Mouse (Mus musculus): ENCODE measurements around the gene Tmem97.

Gene Tmem97

DNA sequence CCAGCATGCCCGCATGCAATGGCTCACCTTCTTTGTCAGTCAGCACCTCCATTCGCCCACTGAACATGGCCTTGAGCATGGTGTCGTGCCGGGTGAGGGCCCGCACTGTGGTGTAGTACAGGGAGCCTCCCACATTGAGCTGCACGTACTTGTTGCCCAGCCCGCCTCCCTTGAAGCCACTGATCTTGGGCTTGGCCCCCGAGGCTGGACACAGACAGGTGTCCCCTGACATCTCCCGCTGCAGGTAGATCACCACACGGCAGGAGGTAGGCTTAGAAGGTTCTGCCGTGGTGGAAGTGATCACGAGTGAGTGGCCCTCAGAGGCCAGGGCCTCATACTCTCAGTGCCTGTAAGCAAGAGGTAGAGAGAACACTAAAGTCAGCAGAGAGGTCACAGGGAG, 20.6 kb downstream of the Tmem97 start:
- no peak overlapping the region for H3K4me3 ChIP-seq (replicated peaks; ENCODE audit: low read length)
- H3K4me1 ChIP-seq (replicated peaks; ENCODE audit: low read depth, low read length), result peaks cover 42% of the 10 kb centered on the region
- H3K27me3 ChIP-seq (ENCODE audit: insufficient read depth, low read length), result no peaks in the 10 kb centered on the region
- H3K36me3 ChIP-seq (ENCODE audit: insufficient read depth, low read length), result peaks cover 70% of the 10 kb centered on the region
- no peaks in the 10 kb centered on the region for H3K9me3 ChIP-seq (ENCODE audit: low read length)
- TF ChIP-seq POU5F1 (IDR thresholded peaks at IDR 0.05; ENCODE audit: borderline replicate concordance, low read length) (no peak), NANOG (IDR thresholded peaks at IDR 0.05; ENCODE audit: borderline replicate concordance, low read length) (no peak), CTCF (conservative IDR thresholded peaks at IDR 0.05; ENCODE audit: low read length) (no peak)

DNA sequence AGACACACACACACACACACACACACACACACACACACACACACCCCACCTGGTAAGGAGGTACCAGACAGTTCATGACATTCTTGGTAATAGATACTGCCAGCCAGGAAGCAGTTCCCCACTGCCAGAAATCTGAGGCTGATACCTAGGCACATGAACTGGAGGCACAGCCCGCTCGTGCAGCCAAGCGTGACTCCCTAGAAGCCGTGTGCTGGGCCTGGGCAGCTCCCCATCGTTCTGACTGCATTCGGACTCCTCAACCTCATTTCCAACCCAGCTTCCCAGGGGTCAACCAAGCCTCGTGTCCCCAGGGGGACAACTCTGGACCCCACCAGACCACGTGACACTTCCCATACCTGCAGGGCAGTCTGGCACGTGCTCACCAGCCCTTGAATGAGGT, 21.9 kb downstream of the Tmem97 start:
- H3K4me3 ChIP-seq (replicated peaks; ENCODE audit: low read length), result no peak overlapping the region
- peaks cover 82% of the 10 kb centered on the region for H3K36me3 ChIP-seq (ENCODE audit: insufficient read depth, low read length)
- no peaks in the 10 kb centered on the region for H3K27me3 ChIP-seq (ENCODE audit: insufficient read depth, low read length)
- H3K4me1 ChIP-seq (replicated peaks; ENCODE audit: low read depth, low read length), result peaks cover 32% of the 10 kb centered on the region
- no peaks in the 10 kb centered on the region for H3K9me3 ChIP-seq (ENCODE audit: low read length)
- TF ChIP-seq NANOG (IDR thresholded peaks at IDR 0.05; ENCODE audit: borderline replicate concordance, low read length) (no peak), POU5F1 (IDR thresholded peaks at IDR 0.05; ENCODE audit: borderline replicate concordance, low read length) (no peak), CTCF (conservative IDR thresholded peaks at IDR 0.05; ENCODE audit: low read length) (no peak)

DNA sequence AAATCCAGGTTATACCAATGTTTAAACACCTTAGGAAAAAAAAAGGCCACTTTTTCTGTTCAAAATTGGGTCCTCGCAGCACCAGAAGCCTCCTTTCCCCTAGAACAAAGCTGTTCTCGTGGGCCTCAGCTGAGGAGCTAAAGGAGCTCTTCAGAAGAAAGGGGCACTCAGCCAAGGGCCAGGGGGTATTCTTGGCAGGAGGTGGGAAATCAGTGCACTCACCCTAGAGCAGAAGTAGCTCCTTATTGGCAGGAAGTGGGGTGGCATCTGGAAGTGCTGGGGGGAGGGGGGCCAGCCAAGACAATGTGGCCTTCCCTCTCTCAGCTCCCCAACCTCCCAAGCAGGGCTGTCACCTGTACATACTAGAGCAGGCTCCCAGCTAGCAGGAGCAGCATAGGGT, 25.7 kb downstream of the Tmem97 start:
- Histone ChIP-seq H3K9me3 (ENCODE audit: low read length) (no peaks in the 10 kb centered on the region), H3K27me3 (ENCODE audit: insufficient read depth, low read length) (no peaks in the 10 kb centered on the region), H3K4me3 (replicated peaks; ENCODE audit: low read length) (no peak overlapping the region), H3K4me1 (replicated peaks; ENCODE audit: low read depth, low read length) (peaks cover 27% of the 10 kb centered on the region), H3K36me3 (ENCODE audit: insufficient read depth, low read length) (peaks cover 99% of the 10 kb centered on the region)
- TF ChIP-seq POU5F1 (IDR thresholded peaks at IDR 0.05; ENCODE audit: borderline replicate concordance, low read length) (no peak), CTCF (conservative IDR thresholded peaks at IDR 0.05; ENCODE audit: low read length) (no peak)

DNA sequence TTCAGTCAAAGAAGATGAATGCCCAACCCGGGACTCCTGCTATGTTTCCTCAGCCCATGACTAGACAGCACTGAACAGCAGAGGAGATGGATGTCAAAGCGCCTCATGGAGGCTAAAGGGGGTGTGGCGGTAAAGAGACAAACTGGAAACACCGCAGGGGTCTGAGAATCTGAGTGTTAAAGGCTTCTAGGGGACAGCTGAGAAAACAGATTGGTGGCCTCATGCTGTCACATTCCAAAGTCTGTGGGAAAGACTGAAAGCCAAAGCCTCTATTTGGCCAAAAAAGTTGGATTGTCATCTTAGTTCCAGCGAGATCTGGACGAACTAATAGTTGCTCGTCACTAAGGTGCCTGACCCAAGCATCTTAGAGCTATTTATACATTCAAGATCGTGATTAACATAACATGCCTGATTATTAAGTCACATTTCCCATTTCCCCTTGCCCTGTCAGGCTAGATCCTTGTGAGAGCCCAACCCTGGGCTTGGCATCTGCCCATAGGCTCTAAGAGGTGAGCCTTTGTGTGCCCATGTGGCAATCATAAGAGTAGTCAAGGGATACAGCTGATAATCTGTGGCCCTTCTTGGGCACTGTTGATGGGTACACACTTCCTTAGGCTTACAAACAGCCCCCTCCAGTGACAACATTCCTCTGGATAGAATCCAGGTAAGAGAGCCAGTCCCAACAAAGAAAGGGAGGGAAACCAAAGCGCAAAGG, 27.2 kb downstream of the Tmem97 start:
- Histone ChIP-seq H3K4me1 (replicated peaks; ENCODE audit: low read depth, low read length) (peaks cover 41% of the 10 kb centered on the region), H3K9me3 (ENCODE audit: low read length) (no peaks in the 10 kb centered on the region), H3K36me3 (ENCODE audit: insufficient read depth, low read length) (peaks cover 100% of the 10 kb centered on the region), H3K4me3 (replicated peaks; ENCODE audit: low read length) (no peak overlapping the region), H3K27me3 (ENCODE audit: insufficient read depth, low read length) (no peaks in the 10 kb centered on the region)
- TF ChIP-seq NANOG (IDR thresholded peaks at IDR 0.05; ENCODE audit: borderline replicate concordance, low read length), result no peak
- no peak for TF ChIP-seq POU5F1 (IDR thresholded peaks at IDR 0.05; ENCODE audit: borderline replicate concordance, low read length)
- TF ChIP-seq CTCF (conservative IDR thresholded peaks at IDR 0.05; ENCODE audit: low read length), result no peak

DNA sequence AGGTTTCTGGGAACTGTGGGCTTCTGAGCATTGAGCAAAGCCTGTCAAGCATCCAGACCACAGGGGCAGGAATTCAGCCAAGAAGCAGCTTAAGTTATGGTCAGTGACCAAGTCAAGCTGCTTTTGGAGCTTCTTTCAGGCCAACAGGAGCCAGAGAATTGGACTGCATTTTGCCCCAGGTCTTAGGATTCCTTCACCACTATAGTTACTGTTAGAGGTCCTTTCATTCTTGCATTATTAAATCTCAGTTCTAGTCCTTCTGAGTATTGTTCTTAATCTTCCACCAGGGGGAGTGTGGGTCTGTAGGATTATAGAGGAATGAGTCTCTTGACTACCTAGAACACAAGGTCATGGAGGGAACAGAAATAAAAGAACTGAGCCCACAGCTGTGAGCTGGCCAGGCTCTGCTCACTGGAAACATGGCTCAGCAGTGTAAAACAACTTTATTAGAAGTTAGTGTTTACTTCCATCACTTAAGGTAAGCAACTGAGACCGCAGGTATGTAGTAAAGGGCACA, 28.0 kb downstream of the Tmem97 start:
- no peak for TF ChIP-seq NANOG (IDR thresholded peaks at IDR 0.05; ENCODE audit: borderline replicate concordance, low read length)
- TF ChIP-seq CTCF (conservative IDR thresholded peaks at IDR 0.05; ENCODE audit: low read length), result peak; percentile 28

DNA sequence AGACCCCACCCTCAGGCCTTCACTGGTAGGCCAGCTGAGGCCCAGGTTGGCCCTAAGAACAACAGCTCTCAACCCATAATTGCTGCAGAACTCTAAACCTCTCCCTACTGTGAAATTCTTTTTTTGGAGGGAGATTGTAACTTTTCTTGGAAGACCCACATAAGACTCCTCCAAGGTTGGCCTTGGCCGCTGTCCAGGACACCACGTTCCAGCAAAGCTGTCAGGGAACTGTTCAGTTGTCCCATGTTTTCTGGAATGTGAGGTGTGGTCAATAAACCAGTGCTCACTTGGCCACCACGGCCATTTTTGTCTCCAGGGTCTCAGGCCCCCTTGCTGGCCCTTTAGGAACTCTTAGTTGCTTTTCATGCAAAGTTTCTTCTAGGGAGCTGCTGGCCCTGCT, 28.7 kb downstream of the Tmem97 start:
- peaks cover 48% of the 10 kb centered on the region for H3K4me1 ChIP-seq (replicated peaks; ENCODE audit: low read depth, low read length)
- no peak for TF ChIP-seq CTCF (conservative IDR thresholded peaks at IDR 0.05; ENCODE audit: low read length)
- TF ChIP-seq POU5F1 (IDR thresholded peaks at IDR 0.05; ENCODE audit: borderline replicate concordance, low read length), result no peak
- no peak for TF ChIP-seq NANOG (IDR thresholded peaks at IDR 0.05; ENCODE audit: borderline replicate concordance, low read length)
- H3K9me3 ChIP-seq (ENCODE audit: low read length), result no peaks in the 10 kb centered on the region
- H3K4me3 ChIP-seq (replicated peaks; ENCODE audit: low read length), result no peak overlapping the region
- H3K27me3 ChIP-seq (ENCODE audit: insufficient read depth, low read length), result no peaks in the 10 kb centered on the region
- peaks cover 97% of the 10 kb centered on the region for H3K36me3 ChIP-seq (ENCODE audit: insufficient read depth, low read length)

More for the DNA sequence above, 28.0 kb downstream of the Tmem97 start:
- H3K9me3 ChIP-seq (ENCODE audit: low read length), result no peaks in the 10 kb centered on the region
- no peak overlapping the region for H3K4me3 ChIP-seq (replicated peaks; ENCODE audit: low read length)
- peaks cover 50% of the 10 kb centered on the region for H3K4me1 ChIP-seq (replicated peaks; ENCODE audit: low read depth, low read length)
- no peaks in the 10 kb centered on the region for H3K27me3 ChIP-seq (ENCODE audit: insufficient read depth, low read length)
- H3K36me3 ChIP-seq (ENCODE audit: insufficient read depth, low read length), result peaks cover 100% of the 10 kb centered on the region

DNA sequence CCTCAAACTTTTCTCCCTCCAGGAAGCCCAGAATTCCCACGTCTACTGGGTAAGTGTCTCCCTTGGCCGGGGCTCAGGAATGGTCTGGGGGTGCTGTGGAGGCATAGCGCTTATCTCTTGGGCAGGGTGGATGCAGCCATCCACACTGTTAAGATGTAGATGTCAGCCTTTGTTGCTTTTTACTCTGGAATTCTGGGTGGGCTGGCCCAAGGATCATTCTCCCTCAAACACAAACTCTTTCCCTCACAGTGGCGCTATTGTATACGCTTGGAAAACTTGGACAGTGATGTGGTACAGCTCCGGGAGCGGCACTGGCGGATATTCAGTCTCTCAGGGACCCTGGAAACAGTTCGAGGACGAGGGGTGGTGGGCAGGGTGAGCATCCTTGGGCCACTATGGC, 31.6 kb downstream of the Tmem97 start:
- no peak overlapping the region for H3K4me3 ChIP-seq (replicated peaks; ENCODE audit: low read length)
- no peaks in the 10 kb centered on the region for H3K9me3 ChIP-seq (ENCODE audit: low read length)
- H3K27me3 ChIP-seq (ENCODE audit: insufficient read depth, low read length), result no peaks in the 10 kb centered on the region
- TF ChIP-seq NANOG (IDR thresholded peaks at IDR 0.05; ENCODE audit: borderline replicate concordance, low read length) (no peak), POU5F1 (IDR thresholded peaks at IDR 0.05; ENCODE audit: borderline replicate concordance, low read length) (no peak), CTCF (conservative IDR thresholded peaks at IDR 0.05; ENCODE audit: low read length) (no peak)
- H3K4me1 ChIP-seq (replicated peaks; ENCODE audit: low read depth, low read length), result peaks cover 63% of the 10 kb centered on the region
- peaks cover 97% of the 10 kb centered on the region for H3K36me3 ChIP-seq (ENCODE audit: insufficient read depth, low read length)

DNA sequence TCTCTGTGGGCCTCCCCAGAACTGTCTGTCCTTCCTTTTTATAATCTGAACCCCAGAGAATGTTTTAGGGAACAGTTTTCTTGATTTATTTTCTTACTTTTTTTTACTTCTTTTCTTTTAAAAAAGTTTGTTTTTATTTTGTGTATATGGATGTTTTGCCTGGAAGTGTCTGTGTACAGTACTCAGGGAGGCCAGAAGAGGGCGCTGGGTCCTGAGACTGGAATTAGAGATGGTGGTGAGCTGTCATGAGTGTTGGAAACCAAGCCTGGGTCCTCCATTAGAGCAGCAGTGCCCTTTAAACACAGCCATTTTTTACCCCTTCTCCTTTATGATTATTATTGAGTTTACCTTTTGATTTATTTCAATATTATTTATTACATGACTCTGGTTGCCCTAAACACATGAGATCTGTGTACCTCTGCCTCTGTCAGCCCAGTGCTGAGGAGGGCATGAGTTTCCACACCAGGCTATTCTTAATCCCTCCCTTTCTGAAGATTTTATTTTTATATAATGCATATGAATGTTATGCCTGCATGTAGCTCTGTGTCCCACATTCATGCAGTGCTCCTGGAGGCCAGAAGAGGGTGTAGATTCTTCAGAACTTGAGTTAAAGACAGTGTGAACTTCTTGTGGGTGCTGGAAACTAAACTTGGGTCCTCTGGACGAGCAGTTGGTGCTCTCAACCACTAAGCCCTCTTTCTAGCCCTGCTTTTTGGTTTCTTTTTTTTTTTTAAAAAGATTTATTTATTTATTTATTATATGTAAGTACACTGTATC, 34.8 kb downstream of the Tmem97 start:
- no peaks in the 10 kb centered on the region for H3K9me3 ChIP-seq (ENCODE audit: low read length)
- no peaks in the 10 kb centered on the region for H3K27me3 ChIP-seq (ENCODE audit: insufficient read depth, low read length)
- peaks cover 70% of the 10 kb centered on the region for H3K36me3 ChIP-seq (ENCODE audit: insufficient read depth, low read length)
- no peak overlapping the region for H3K4me3 ChIP-seq (replicated peaks; ENCODE audit: low read length)
- TF ChIP-seq CTCF (conservative IDR thresholded peaks at IDR 0.05; ENCODE audit: low read length) (peak; percentile 84), NANOG (IDR thresholded peaks at IDR 0.05; ENCODE audit: borderline replicate concordance, low read length) (no peak), POU5F1 (IDR thresholded peaks at IDR 0.05; ENCODE audit: borderline replicate concordance, low read length) (no peak)
- H3K4me1 ChIP-seq (replicated peaks; ENCODE audit: low read depth, low read length), result peaks cover 61% of the 10 kb centered on the region

Data from E14TG2a.4 (cell line).